Comparison of ENCODE assay signal across 8 mouse cellular contexts in genomic region chr12:83630936-83631335, GRCm38 (mm10). TPM values are rescaled to one million over a fixed set of nuclear protein-coding genes. Genes with fewer than 3 reads are reported as not detected.
DNase-seq lines count a peak whose midpoint lies in the region; ATAC-seq and TF ChIP-seq lines count a peak whose summit lies in the region.
"Not testable (repeated sequence)": the region's sequence is repeated elsewhere in the genome, so short reads cannot be mapped to it uniquely, and the experiment has no call there.

TSS of gene Rbm25 (plus strand) at chr12:83631236.

- dilution Hi-C loops in CH12.LX (cut with MboI; ENCODE audit: extremely low pct_ligation_motif_present, extremely low pct_unique_long_range_greater_than_20kb, low sequenced_read_pairs) = not testable (repeated sequence)

- peak within 1 kb of the TSS; percentile 98 for H3K9ac ChIP-seq in CH12.LX (ENCODE audit: insufficient read depth, low read depth)
- peak within 1 kb of the TSS; percentile 93 for H3K9ac ChIP-seq in forebrain, postnatal 0 days
- H3K9ac ChIP-seq in heart, embryonic 15.5 days = peak within 1 kb of the TSS; percentile 90
- H3K9ac ChIP-seq in intestine, embryonic 16.5 days (ENCODE audit: low read depth, low read length) = peak within 1 kb of the TSS; percentile 93
- H3K9ac ChIP-seq in lung, embryonic 16.5 days (ENCODE audit: low read length) = peak within 1 kb of the TSS; percentile 100
- H3K9ac ChIP-seq in neural tube, embryonic 14.5 days (replicated peaks; ENCODE audit: low read depth, low read length) = peak within 1 kb of the TSS; percentile 98

- not testable (repeated sequence) for TF ChIP-seq EP300 in CH12.LX (IDR thresholded peaks at IDR 0.05; ENCODE audit: low read length)

- not testable (repeated sequence) for DNase-seq in CH12.LX (ENCODE audit: extremely low read depth); cerebellum, adult 2 months; forebrain, postnatal 0 days; left cerebral cortex, postnatal 25 days (ENCODE audit: low spot score in 2 of 2)

- not testable (repeated sequence) for TF ChIP-seq RAD21 in CH12.LX (IDR thresholded peaks at IDR 0.05; ENCODE audit: low read depth, low read length)

- TF ChIP-seq POLR2A in CH12.LX (IDR thresholded peaks at IDR 0.05; ENCODE audit: low read depth, low read length); cerebellum, adult 2 months (IDR thresholded peaks at IDR 0.05; ENCODE audit: borderline replicate concordance, insufficient read depth, low read length): not testable (repeated sequence)

- not testable (repeated sequence) for H3K27me3 ChIP-seq in CH12.LX (replicated peaks); cerebellum, adult 2 months (ENCODE audit: control insufficient read depth, insufficient read depth, low read length); forebrain, postnatal 0 days (ENCODE audit: insufficient read depth, low read length); heart, embryonic 15.5 days; intestine, embryonic 16.5 days (replicated peaks; ENCODE audit: control insufficient read depth, insufficient read depth, low read length); lung, embryonic 16.5 days (ENCODE audit: control insufficient read depth, insufficient read depth, low read depth, low read length); neural tube, embryonic 14.5 days (ENCODE audit: control insufficient read depth, insufficient read depth, low read length)

- ATAC-seq in forebrain, postnatal 0 days; heart, embryonic 15.5 days (replicated peaks; ENCODE audit: insufficient number of reproducible peaks, insufficient read depth, low FRiP score, low read depth); intestine, embryonic 16.5 days; lung, embryonic 16.5 days (ENCODE audit: low read depth); neural tube, embryonic 14.5 days (ENCODE audit: low read depth): not testable (repeated sequence)

- not testable (repeated sequence) for H3K9me3 ChIP-seq in CH12.LX (replicated peaks; ENCODE audit: low read length); forebrain, postnatal 0 days (ENCODE audit: low read length); heart, embryonic 15.5 days (replicated peaks); intestine, embryonic 16.5 days (ENCODE audit: control insufficient read depth, low read length); lung, embryonic 16.5 days (ENCODE audit: control insufficient read depth, low read length); neural tube, embryonic 14.5 days (ENCODE audit: control insufficient read depth, low read length)

- H3K27ac ChIP-seq in CH12.LX (ENCODE audit: insufficient read depth, low read depth) = peak within 1 kb of the TSS; percentile 45; the same call in 1 of the 2 replicates
- H3K27ac ChIP-seq in cerebellum, adult 2 months (ENCODE audit: insufficient read depth, low read length) = peak within 1 kb of the TSS; percentile 31; the same call in 1 of the 2 replicates
- peak within 1 kb of the TSS; percentile 95 for H3K27ac ChIP-seq in forebrain, postnatal 0 days (ENCODE audit: low read depth, low read length)
- peak within 1 kb of the TSS; percentile 97 for H3K27ac ChIP-seq in heart, embryonic 15.5 days
- peak within 1 kb of the TSS; percentile 96 for H3K27ac ChIP-seq in intestine, embryonic 16.5 days (ENCODE audit: low read length)
- H3K27ac ChIP-seq in lung, embryonic 16.5 days (ENCODE audit: low read length) = peak within 1 kb of the TSS; percentile 97
- H3K27ac ChIP-seq in neural tube, embryonic 14.5 days (ENCODE audit: low read depth, low read length) = peak within 1 kb of the TSS; percentile 93

- not testable (repeated sequence) for TF ChIP-seq CTCF in CH12.LX (conservative IDR thresholded peaks at IDR 0.05 in 1 of 2, IDR thresholded peaks at IDR 0.05 in 1 of 2; ENCODE audit: low read depth in 2 of 2, low read length in 2 of 2); cerebellum, adult 2 months (IDR thresholded peaks at IDR 0.05; ENCODE audit: borderline replicate concordance, insufficient read depth, low read depth, low read length); forebrain, postnatal 0 days (IDR thresholded peaks at IDR 0.05; ENCODE audit: low read depth)

- in situ Hi-C loops in CH12.LX (cut with MboI; ENCODE audit: low pct_ligation_motif_present, low pct_unique_long_range_greater_than_20kb, low sequenced_read_pairs) = not testable (repeated sequence)

- H3K79me2 ChIP-seq in CH12.LX (replicated peaks; ENCODE audit: control insufficient read depth, extremely low read depth, insufficient read depth, poor library complexity, severe bottlenecking) = peaks cover 31% of the 10 kb centered on the region

- no CpG with 5 or more reads among the region's 5 CpGs for WGBS in cerebellum, adult 2 months
- no CpG with 5 or more reads among the region's 5 CpGs for WGBS in forebrain, postnatal 0 days
- no CpG with 5 or more reads among the region's 5 CpGs for WGBS in heart, embryonic 15.5 days
- no CpG with 5 or more reads among the region's 5 CpGs for WGBS in intestine, embryonic 16.5 days
- no CpG with 5 or more reads among the region's 5 CpGs for WGBS in lung, embryonic 16.5 days
- WGBS in neural tube, embryonic 14.5 days = no CpG with 5 or more reads among the region's 5 CpGs

- H3K4me2 ChIP-seq in CH12.LX (ENCODE audit: insufficient read depth, low read depth, poor library complexity, severe bottlenecking) = peak within 1 kb of the TSS; percentile 56; the same call in 1 of the 2 replicates
- peak within 1 kb of the TSS; percentile 58 for H3K4me2 ChIP-seq in forebrain, postnatal 0 days (ENCODE audit: low read depth)
- peak within 1 kb of the TSS; percentile 68 for H3K4me2 ChIP-seq in heart, embryonic 15.5 days
- H3K4me2 ChIP-seq in intestine, embryonic 16.5 days (ENCODE audit: low read depth, low read length) = peak within 1 kb of the TSS; percentile 60
- peak within 1 kb of the TSS; percentile 65 for H3K4me2 ChIP-seq in lung, embryonic 16.5 days (ENCODE audit: low read depth, low read length)
- H3K4me2 ChIP-seq in neural tube, embryonic 14.5 days (ENCODE audit: low read depth, low read length) = peak within 1 kb of the TSS; percentile 81

- H3K36me3 ChIP-seq in CH12.LX (replicated peaks in 1 of 2; ENCODE audit: control insufficient read depth in 1 of 2, insufficient read depth in 1 of 2, low read length in 1 of 2); forebrain, postnatal 0 days (ENCODE audit: insufficient read depth); heart, embryonic 15.5 days; intestine, embryonic 16.5 days (ENCODE audit: control insufficient read depth, insufficient read depth, low read length); lung, embryonic 16.5 days (ENCODE audit: control insufficient read depth, insufficient read depth, low read length); neural tube, embryonic 14.5 days (ENCODE audit: control insufficient read depth, insufficient read depth, low read length): not testable (repeated sequence)

- peak within 1 kb of the TSS; percentile 73 to 86 (median 75) for H3K4me3 ChIP-seq in CH12.LX (replicated peaks in 1 of 3; ENCODE audit: low read depth in 2 of 3, low read length in 2 of 3, poor library complexity in 1 of 3)
- peak within 1 kb of the TSS; percentile 87 for H3K4me3 ChIP-seq in cerebellum, adult 2 months (replicated peaks; ENCODE audit: insufficient read depth, low read depth, low read length)
- H3K4me3 ChIP-seq in forebrain, postnatal 0 days (ENCODE audit: low read depth, low read length) = peak within 1 kb of the TSS; percentile 75
- peak within 1 kb of the TSS; percentile 81 for H3K4me3 ChIP-seq in heart, embryonic 15.5 days
- H3K4me3 ChIP-seq in intestine, embryonic 16.5 days (ENCODE audit: low read length) = peak within 1 kb of the TSS; percentile 89
- peak within 1 kb of the TSS; percentile 97 for H3K4me3 ChIP-seq in lung, embryonic 16.5 days (ENCODE audit: low read length)
- H3K4me3 ChIP-seq in neural tube, embryonic 14.5 days (ENCODE audit: low read depth, low read length) = peak within 1 kb of the TSS; percentile 90

- intact Hi-C loops in left cerebral cortex, postnatal 25 days (cut with DNase I) = not testable (repeated sequence)

- not testable (repeated sequence) for H3K4me1 ChIP-seq in CH12.LX (ENCODE audit: control insufficient read depth in 1 of 2, insufficient read depth in 2 of 2); cerebellum, adult 2 months (ENCODE audit: control insufficient read depth, insufficient read depth, low read length); forebrain, postnatal 0 days (ENCODE audit: insufficient read depth); heart, embryonic 15.5 days (replicated peaks); intestine, embryonic 16.5 days (ENCODE audit: control insufficient read depth, insufficient read depth, low read length); lung, embryonic 16.5 days (replicated peaks; ENCODE audit: control insufficient read depth, insufficient read depth, low read length)
- peaks cover 11% of the 10 kb centered on the region for H3K4me1 ChIP-seq in neural tube, embryonic 14.5 days (ENCODE audit: control insufficient read depth, insufficient read depth, low read length)

RNA-seq across cellular contexts. Expression of gene Rbm25, which starts in this region (rescaled TPM):
- 58.6 and 75.0 TPM in 2 replicates for total RNA-seq in CH12.LX (2012; rRNA removed)
- 97.5 and 103 TPM in 2 replicates for total RNA-seq in CH12.LX (2014; rRNA removed)
- polyA plus RNA-seq in CH12.LX (2012; ENCODE audit: insufficient read length, low read depth) = 227 and 245 TPM in 2 replicates
- polyA plus RNA-seq in cerebellum, adult 2 months (2012; rRNA removed) = 159 and 191 TPM in 2 replicates
- total RNA-seq in forebrain, postnatal 0 days (2014; rRNA removed) = 93.3 and 116 TPM in 2 replicates
- polyA plus RNA-seq in forebrain, postnatal 0 days (2015; fragmentation: Nextera tagmentation; extraction: Ambion mirVana) = 158 and 227 TPM in 2 replicates
- 156 and 157 TPM in 2 replicates for polyA plus RNA-seq in heart, embryonic 15.5 days (2015; fragmentation: Nextera tagmentation; extraction: Ambion mirVana)
- polyA plus RNA-seq in intestine, embryonic 16.5 days (2015; fragmentation: Nextera tagmentation; extraction: Ambion mirVana) = 180 and 204 TPM in 2 replicates
- 100 to 1,000 TPM; 107 to 124 TPM for total RNA-seq in left cerebral cortex, postnatal 25 days (2021)
- 238 and 244 TPM in 2 replicates for polyA plus RNA-seq in lung, embryonic 16.5 days (2015; fragmentation: Nextera tagmentation; extraction: Ambion mirVana)
- polyA plus RNA-seq in neural tube, embryonic 14.5 days (2014; fragmentation: Nextera tagmentation; extraction: Ambion mirVana) = 239 and 242 TPM in 2 replicates

Comparison
In these comparisons a context has a peak if more than half of its experiments do, and no peak if none do; other contexts are left out.
1. H3K27ac ChIP-seq: peak in every context shown above with its lines; median percentile 97 in heart, embryonic 15.5 days; 97 in lung, embryonic 16.5 days; 96 in intestine, embryonic 16.5 days; 95 in forebrain, postnatal 0 days; 93 in neural tube, embryonic 14.5 days; 45 in CH12.LX; 31 in cerebellum, adult 2 months.